Mouse (Mus musculus): ENCODE measurements around the gene Zfyve21.

- TF ChIP-seq CTCF (IDR thresholded peaks at IDR 0.05; ENCODE audit: extremely low read depth, insufficient read length, insufficient replicate concordance, low read depth, low read length) (no peak), POLR2A (IDR thresholded peaks at IDR 0.05; ENCODE audit: low read depth, low read length) (no peak)
Measured at GRCm38 (mm10) chr12:111794102-111794501, 19.9 kb upstream of the Zfyve21 start.

Data from small intestine, adult 2 months (tissue).